Mouse (Mus musculus): Measurements from ENCODE around the gene Gm20388.
A peak's percentile ranks its signal among the peaks of the same experiment; 100 is the strongest.

Gm20388 gene

GRCm38 (mm10) chr8:122020050-122020771 is 2109.6 kb downstream of the Gm20388 start:
- peak; percentile 16 for DNase-seq (ENCODE audit: low spot score)

- peak; percentile 73 for DNase-seq (ENCODE audit: low spot score)
Measured at GRCm38 (mm10) chr8:122021725-122022124, 2111.1 kb downstream of the Gm20388 start.

DNA sequence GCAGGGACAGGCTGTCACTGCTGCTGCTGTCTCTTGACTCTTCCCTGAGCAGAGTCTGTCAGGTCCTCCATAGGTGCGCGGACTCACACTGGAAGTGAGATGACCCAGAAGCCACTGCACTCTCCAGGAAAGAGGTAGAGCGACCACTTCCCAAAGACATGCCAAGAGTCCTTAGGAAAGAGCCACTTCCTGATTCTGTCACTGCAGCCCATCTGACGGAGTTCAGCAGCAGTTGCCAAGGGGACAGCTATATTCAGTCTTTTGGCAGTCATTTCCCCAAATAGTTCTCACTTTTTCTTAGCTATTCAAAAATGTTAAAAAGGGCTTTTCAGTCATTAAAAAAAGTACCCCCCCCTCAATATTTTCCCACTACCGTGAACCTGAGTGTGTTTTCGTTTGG is 2111.6 kb downstream of the Gm20388 start:
- no peak for DNase-seq (ENCODE audit: low spot score)

GRCm38 (mm10) chr8:122022705-122023104 is 2112.1 kb downstream of the Gm20388 start:
- DNase-seq (ENCODE audit: low spot score), result no peak

DNA sequence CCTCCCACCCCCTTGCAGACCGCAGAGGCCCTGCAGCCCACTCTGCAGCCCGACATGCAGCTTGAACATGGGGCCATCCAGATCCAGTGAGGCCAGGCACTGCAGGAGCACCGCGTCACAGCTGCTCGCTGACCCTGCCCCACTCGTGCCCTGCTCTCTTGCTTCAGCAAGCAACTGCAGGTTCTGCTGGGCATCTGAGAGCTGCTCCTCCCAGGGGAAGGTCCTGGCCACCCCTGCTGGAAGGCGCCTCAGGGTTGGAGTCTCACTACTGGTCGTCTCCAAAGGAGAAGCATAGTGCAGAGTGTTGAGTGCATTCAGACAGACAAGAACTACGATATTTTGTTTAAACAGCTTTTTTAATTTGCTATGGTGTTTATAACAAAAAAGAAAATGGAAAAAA is 2114.9 kb downstream of the Gm20388 start:
- DNase-seq (ENCODE audit: low spot score), result no peak

DNA sequence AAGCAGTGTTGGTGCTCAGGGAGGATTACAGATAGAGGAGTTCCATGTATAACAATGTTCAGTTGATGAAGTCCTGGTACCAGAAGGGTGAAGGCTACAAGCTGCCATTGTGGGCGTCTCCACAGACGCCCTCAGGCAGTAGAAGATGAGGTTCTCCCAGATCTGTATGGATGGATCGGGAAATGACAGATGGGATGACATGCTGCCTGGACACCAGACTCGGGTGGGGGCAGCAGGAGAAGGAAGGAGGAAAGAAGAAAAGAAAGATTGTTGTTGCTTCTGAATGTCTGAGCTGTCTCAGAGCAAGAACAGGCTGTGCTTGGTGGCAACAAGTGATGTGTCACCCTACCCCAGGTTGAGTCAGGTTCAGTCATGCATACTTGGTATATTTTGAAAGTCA is 2117.5 kb downstream of the Gm20388 start:
- no peak for DNase-seq (ENCODE audit: low spot score)

DNA sequence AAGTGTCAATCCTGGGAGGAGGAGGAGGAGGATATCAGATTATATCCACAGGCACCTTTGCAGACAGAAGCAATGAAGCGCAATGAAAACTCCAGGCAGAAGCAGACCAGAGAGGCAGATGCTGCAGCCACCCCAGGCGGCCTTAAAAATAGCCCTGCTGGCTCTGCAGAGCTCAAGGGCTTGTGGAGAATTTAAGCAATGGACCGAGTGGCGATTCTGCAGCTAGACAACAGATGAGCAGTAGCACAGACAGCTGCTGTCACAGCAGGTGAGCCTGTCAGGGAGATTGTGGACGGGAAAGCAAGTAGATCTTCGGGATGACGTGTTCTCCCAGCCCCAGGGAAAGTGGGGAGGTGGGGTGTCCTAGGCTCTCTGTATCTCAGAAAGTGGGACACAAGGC is 2120.3 kb downstream of the Gm20388 start:
- DNase-seq (ENCODE audit: low spot score), result no peak

DNA sequence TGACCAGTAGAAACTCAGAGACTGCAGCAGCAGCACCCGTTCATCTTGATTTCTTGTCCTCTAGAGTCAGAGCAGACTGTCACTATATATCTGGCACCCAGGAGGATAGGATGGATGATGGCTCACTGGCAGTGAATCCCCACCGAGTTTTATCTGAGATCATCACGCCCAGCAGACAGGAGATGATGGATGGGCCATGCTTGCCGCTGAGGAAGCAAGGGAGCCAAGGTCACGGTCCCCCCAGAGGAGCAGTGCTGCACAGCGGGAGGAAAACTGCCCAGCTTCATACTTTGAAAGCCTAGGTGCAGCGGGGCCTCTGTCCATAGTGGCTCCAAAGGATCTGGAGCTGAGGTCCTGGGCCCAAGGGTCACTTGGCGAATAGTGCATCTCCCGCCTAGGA is 2122.1 kb downstream of the Gm20388 start:
- no peak for DNase-seq (ENCODE audit: low spot score)

DNA sequence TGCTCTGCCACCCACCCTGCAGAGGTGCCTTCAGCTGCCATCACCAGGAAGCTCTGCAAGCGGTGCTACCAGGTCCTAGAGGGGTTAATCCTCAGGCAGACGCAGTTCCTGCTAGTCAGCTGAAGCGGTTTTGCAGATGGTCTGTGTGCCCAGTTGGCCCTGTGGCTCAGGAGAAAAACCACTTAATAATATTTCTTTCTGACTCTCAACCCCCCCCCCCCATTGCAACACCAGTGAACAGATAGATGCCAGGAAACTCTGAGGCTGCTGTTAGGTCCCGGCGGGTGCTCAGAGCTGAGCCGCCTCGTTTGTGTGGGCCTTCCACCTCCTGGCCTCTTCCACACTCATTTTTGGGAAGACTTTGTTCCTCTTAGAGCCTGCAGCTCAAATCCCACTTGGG is 2124.9 kb downstream of the Gm20388 start:
- DNase-seq (ENCODE audit: low spot score), result peak; percentile 73

DNA sequence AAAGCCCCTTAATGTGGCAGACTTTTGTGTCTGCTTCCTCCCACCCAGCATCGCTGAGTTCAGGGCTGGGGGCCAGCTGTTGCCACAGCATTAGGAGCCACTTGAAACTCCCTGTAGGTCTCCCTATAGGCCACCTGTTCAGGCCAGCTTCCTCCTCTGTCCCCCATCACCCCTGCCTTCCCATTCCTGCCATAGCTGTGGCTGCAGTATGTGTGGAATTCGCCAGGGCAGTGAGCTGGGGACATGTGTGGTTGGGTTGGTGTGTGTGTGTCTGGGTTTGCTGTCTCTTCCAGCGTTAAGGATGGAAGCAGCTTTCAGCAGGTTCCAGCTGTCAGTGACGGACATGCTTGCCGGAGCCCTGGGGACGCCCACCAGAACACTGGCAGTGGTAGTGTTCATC is 2125.7 kb downstream of the Gm20388 start:
- DNase-seq (ENCODE audit: low spot score), result no peak

DNA sequence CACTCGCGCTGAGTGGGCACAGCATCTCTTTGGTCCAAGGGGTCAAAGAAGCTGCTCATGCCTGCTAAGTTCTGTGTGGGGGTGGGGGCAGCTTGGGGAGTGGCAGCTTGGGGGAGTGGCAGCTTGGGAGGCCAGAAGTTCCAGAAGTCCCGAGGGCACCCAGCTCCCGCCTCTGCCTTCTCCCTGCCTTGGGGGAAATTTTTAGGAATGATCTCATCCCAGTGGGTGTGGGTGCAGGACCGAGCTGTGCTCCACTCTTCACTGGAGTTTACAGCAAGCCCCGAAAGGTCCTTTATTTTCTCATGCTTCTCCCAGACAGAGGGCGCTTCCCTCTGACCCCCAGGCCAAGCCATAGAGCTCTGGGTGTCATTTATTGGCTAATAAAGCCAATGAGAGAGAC is 2126.6 kb downstream of the Gm20388 start:
- DNase-seq (ENCODE audit: low spot score), result no peak

DNA sequence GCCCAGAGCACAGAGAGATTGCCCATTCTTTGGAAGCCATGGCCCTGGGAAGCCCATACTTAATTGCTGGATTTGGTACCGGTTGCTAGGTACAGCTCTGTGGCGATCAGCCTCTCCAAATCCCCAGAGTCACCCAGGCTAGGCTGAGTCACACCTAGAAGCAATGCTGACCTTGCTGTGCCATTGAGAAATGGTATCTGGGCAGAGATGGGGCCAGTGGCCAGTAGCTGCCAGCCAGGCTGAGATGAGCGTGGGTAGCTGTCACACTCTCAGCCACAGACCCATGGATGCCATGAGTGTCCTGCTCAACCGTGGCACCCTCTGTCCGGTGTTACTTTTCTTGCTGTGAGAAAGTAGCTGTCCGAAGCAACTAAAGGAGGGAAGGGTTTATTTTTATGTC is 2127.4 kb downstream of the Gm20388 start:
- DNase-seq (ENCODE audit: low spot score), result no peak

- DNase-seq (ENCODE audit: low spot score), result no peak
Measured at GRCm38 (mm10) chr8:122039452-122039851, 2128.8 kb downstream of the Gm20388 start.

GRCm38 (mm10) chr8:122047206-122047870 is 2136.7 kb downstream of the Gm20388 start:
- DNase-seq (ENCODE audit: low spot score), result peak; percentile 12

GRCm38 (mm10) chr8:122049266-122049665 is 2138.6 kb downstream of the Gm20388 start:
- DNase-seq (ENCODE audit: low spot score), result no peak

DNA sequence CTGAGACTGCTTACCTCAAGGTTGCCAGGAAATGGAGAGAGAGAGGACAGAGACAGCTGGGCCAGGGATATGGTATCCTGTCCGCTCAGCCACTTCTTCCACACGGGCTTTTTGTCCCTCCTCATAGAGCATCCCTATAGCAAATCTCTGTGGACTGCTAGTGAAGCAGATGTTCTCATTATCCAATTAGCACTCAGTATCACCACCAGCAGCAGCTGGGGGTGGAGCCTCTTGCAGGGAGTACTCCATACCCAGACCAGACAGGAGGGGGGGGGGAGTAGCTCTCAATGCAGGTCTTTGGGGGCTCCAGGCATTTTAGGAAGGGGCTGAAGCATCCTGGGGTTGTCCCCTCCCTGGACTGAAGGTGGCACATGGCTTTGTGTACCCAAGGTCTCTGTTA is 2139.3 kb downstream of the Gm20388 start:
- no peak for DNase-seq (ENCODE audit: low spot score)

DNA sequence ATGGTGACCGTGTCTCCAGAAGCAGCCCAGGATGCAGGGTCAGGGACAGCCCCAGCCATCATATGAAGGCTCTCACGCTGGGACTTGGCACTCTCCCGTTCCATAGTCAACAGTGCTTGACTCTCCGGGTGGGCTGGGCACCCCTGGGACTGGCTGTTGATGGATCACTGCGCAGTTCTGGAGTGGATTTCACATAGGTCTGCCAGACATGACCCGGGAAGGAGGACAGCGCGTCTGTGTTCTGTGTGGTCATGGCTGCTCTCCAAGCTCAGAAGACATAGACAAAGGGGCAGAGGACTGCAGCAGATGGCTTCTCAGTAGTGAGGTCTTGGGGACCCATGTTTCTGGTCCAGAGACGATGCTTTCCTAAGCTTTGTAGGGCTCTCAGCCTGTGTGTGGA is 2140.0 kb downstream of the Gm20388 start:
- no peak for DNase-seq (ENCODE audit: low spot score)

DNA sequence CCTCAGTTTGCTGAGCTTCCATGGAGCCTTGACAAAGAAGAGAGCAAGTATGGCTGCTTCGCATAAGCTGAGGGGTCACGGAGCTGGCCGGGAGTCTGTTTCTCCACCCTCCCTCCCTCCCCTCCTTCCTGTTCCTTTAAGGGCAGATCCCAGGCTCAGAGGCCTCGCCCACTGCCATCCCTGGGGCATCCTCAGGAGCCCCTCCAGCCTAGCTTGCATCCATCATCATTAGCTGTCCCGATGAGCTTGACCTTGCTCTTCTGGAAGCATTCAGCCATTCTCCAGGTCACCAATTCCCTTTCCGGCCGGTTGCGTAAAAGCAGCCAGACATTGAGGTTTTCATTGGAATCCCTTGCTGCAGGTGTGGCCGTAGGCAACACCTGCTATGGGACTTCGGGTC is 2144.7 kb downstream of the Gm20388 start:
- no peak for DNase-seq (ENCODE audit: low spot score)

GRCm38 (mm10) chr8:122056113-122056512 is 2145.5 kb downstream of the Gm20388 start:
- no peak for DNase-seq (ENCODE audit: low spot score)

DNA sequence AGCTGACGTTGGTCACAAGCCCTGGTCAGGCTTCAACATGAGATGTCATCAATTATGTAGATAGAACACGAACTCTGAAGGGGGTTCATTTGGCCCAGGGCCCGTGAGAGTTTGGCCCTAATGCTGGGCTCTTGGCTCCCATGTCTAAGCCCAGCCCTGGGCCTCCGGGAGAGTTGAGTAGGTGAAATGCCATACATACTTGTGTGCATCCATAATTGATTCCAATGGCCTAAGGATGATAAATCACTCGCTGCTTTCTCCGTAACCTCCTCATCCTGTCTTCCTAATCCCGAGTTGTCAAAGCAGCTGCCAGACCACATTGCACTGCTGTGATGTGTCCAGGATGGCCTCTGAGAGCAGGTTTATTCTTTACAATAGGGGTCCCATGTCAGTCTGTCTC is 2146.2 kb downstream of the Gm20388 start:
- DNase-seq (ENCODE audit: low spot score), result no peak

- no peak for DNase-seq (ENCODE audit: low spot score)
Measured at GRCm38 (mm10) chr8:122058510-122058909, 2147.9 kb downstream of the Gm20388 start.

- no peak for DNase-seq (ENCODE audit: low spot score)
Measured at GRCm38 (mm10) chr8:122058951-122059350, 2148.3 kb downstream of the Gm20388 start.

GRCm38 (mm10) chr8:122062508-122063223 is 2152.0 kb downstream of the Gm20388 start:
- no peak for DNase-seq (ENCODE audit: low spot score)

All from adipocyte (in vitro differentiated cells).